Mouse (Mus musculus) bone marrow, adult 2 months (tissue): ENCODE measurements around the gene Zfp280d.

Source experiments
- CTCF ChIP-seq: fragments of 200-500 bp; IDR thresholded peaks from 2 replicates; pipeline ENCODE4 v1.5.1; 2011; ENCODE audit warnings: low read length, control low read depth; ENCODE audit not compliant: control insufficient read depth, insufficient read depth
- POLR2A ChIP-seq: fragments of 200-500 bp; IDR thresholded peaks from 2 replicates; pipeline ENCODE4 v1.6.1; 2011; ENCODE audit warnings: low read depth, mild to moderate bottlenecking, control low read depth, low read length, borderline replicate concordance; ENCODE audit not compliant: control insufficient read depth

GRCm38 (mm10) chr9:72287696-72288095 is 13.0 kb downstream of the Zfp280d start:
- TF ChIP-seq CTCF (no peak), POLR2A (no peak)
